Mouse (Mus musculus): ENCODE measurements around the gene Nol10. TPM values are rescaled to one million over a fixed set of nuclear protein-coding genes. Genes with fewer than 3 reads are reported as not detected.
"Not testable (repeated sequence)": the region's sequence is repeated elsewhere in the genome, so short reads cannot be mapped to it uniquely, and the experiment has no call there.

Nol10 gene
- polyA plus RNA-seq, 1 experiment from 2014 or later: 28.8 TPM

- no peaks in the 10 kb centered on the region for H3K27me3 ChIP-seq (ENCODE audit: insufficient read depth, poor library complexity, severe bottlenecking)
- H3K9me3 ChIP-seq: no peaks in the 10 kb centered on the region
- H3K4me1 ChIP-seq (replicated peaks): 0 out of 2 replicates have a peak, but pooled peaks cover 2% of the 10 kb centered on the region
- no peaks in the 10 kb centered on the region for H3K36me3 ChIP-seq
- DNase-seq (ENCODE audit: low spot score): no peak
- H3K27ac ChIP-seq: no peak overlapping the region
- WGBS: 77% methylated on average over 1 of the region's 1 CpGs
- no peak overlapping the region for H3K4me3 ChIP-seq
These were observed 104.0 kb downstream of the Nol10 start for GRCm38 (mm10) chr12:17452273-17452672.

DNA sequence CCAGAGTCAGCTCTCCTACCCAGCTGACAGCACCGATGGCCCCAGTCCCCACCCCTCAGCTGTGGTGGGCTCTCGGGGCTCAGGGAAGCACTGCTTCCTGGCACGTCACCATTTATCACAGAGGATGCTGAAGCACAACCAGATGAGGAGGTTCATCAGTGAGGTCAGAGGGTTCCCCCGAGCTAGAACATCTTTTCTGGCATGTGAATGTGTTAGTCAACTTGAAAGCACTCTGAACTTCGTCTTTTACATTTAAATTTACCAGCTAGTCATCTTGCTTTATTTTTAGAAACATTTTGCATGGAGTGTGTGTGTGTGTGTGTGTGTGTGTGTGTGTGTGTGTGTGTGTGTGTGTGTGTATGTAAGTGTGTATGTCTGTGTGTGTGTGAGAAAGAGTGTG, 105.7 kb downstream of the Nol10 start:
- no peaks in the 10 kb centered on the region for H3K9me3 ChIP-seq
- H3K27me3 ChIP-seq (ENCODE audit: insufficient read depth, poor library complexity, severe bottlenecking): no peaks in the 10 kb centered on the region
- H3K36me3 ChIP-seq: no peaks in the 10 kb centered on the region
- no peak overlapping the region for H3K4me3 ChIP-seq
- DNase-seq (ENCODE audit: low spot score): no peak
- H3K4me1 ChIP-seq (replicated peaks): 0 out of 2 replicates have a peak, but pooled peaks cover 2% of the 10 kb centered on the region
- H3K27ac ChIP-seq: no peak overlapping the region
- WGBS: 65% methylated on average over 5 of the region's 5 CpGs

- H3K27me3 ChIP-seq (ENCODE audit: insufficient read depth, poor library complexity, severe bottlenecking): no peaks in the 10 kb centered on the region
- no peaks in the 10 kb centered on the region for H3K4me1 ChIP-seq (replicated peaks)
- 83% methylated on average over 5 of the region's 5 CpGs for WGBS
- H3K27ac ChIP-seq: no peak overlapping the region
- H3K4me3 ChIP-seq: no peak overlapping the region
- 0 out of 2 replicates have a peak, but pooled peaks cover 6% of the 10 kb centered on the region for H3K9me3 ChIP-seq
- no peaks in the 10 kb centered on the region for H3K36me3 ChIP-seq
- DNase-seq (ENCODE audit: low spot score): no peak
These were observed 106.8 kb downstream of the Nol10 start for GRCm38 (mm10) chr12:17455096-17455495.

DNA sequence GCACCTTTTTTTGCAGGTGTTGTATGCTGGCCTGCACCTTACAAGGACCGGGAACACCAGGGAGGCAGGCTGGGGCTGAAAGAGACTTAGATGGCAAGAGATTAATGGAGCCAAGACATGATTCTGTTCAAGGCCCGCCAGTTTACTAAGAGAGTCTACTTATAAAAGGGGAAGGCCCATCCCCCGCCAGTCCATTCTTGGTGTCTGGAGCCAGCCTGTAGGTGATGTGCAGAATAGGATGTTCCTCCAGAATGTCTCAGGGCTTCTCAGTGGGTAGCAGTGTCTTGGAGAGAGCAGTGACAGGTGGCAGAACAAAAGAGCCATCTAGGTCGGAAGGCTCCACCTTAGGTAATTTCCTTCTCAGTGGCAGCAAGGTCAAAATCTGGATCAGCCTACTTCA, 111.0 kb downstream of the Nol10 start:
- WGBS: 91% methylated on average over 4 of the region's 4 CpGs
- H3K36me3 ChIP-seq; H3K27me3 ChIP-seq (ENCODE audit: insufficient read depth, poor library complexity, severe bottlenecking); H3K4me1 ChIP-seq (replicated peaks); H3K4me3 ChIP-seq; H3K27ac ChIP-seq; DNase-seq (ENCODE audit: low spot score): not testable (repeated sequence)
- H3K9me3 ChIP-seq: peaks cover 16% of the 10 kb centered on the region; the same call in 1 of the 2 replicates

DNA sequence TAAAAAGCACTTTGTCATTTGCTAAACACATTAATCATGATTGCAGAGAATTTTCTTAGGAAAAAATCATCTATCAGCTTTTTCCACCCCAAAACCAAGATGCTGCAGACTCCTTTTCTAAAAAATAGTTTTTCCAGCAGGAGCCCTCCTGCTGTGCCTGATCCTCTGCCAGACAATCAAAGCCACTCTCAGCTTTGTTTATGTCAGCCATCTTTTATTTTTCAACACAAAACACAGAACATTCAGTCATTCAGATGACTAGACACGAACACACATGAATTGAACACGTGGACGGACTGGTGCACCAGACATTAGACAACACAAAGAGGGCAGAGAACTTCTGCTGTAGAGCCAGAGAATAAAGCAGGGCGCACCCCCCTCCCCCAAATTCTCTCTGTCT, 115.4 kb downstream of the Nol10 start:
- Histone ChIP-seq H3K36me3 (no peaks in the 10 kb centered on the region), H3K27me3 (ENCODE audit: insufficient read depth, poor library complexity, severe bottlenecking) (no peaks in the 10 kb centered on the region)
- WGBS: 62% methylated on average over 4 of the region's 4 CpGs

GRCm38 (mm10) chr12:17464550-17464949, 116.3 kb downstream of the Nol10 start:
- not testable (repeated sequence) for DNase-seq (ENCODE audit: low spot score)
- WGBS: 90% methylated on average over 5 of the region's 5 CpGs
- peaks cover 16% of the 10 kb centered on the region; the same call in 1 of the 2 replicates for H3K9me3 ChIP-seq

More for the DNA sequence above, 115.4 kb downstream of the Nol10 start:
- peaks cover 16% of the 10 kb centered on the region; the same call in 1 of the 2 replicates for H3K9me3 ChIP-seq
- H3K27ac ChIP-seq: no peak overlapping the region
- no peak for DNase-seq (ENCODE audit: low spot score)
- no peak overlapping the region for H3K4me3 ChIP-seq
- no peaks in the 10 kb centered on the region for H3K4me1 ChIP-seq (replicated peaks)

DNA sequence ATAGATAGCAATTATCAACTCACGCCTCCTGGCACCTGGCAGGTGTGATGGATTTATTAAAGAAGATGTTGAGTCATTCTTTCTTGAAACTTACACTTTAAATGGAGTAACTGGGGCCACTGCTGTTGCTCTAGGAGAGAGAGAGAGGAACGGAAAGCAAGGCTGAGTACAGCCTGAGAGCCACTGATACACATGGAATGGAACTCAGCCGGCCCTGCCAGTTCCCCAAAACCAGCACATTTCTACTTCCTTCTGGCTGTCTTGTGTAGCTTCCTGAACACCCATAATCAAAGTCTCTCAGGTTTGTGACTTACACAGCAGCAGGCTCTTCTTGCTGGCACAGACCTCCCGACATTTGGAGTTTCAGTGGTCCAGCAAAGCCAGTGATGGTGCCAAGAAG, 118.5 kb downstream of the Nol10 start:
- peaks cover 4% of the 10 kb centered on the region; the same call in 1 of the 2 replicates for H3K9me3 ChIP-seq
- H3K36me3 ChIP-seq: no peaks in the 10 kb centered on the region
- 90% methylated on average over 4 of the region's 4 CpGs for WGBS
- DNase-seq (ENCODE audit: low spot score): no peak
- H3K27ac ChIP-seq: no peak overlapping the region
- H3K27me3 ChIP-seq (ENCODE audit: insufficient read depth, poor library complexity, severe bottlenecking): no peaks in the 10 kb centered on the region
- no peaks in the 10 kb centered on the region for H3K4me1 ChIP-seq (replicated peaks)
- no peak overlapping the region for H3K4me3 ChIP-seq

More at GRCm38 (mm10) chr12:17464550-17464949, 116.3 kb downstream of the Nol10 start:
- H3K27me3 ChIP-seq (ENCODE audit: insufficient read depth, poor library complexity, severe bottlenecking); H3K4me3 ChIP-seq; H3K4me1 ChIP-seq (replicated peaks); H3K36me3 ChIP-seq; H3K27ac ChIP-seq: not testable (repeated sequence)

DNA sequence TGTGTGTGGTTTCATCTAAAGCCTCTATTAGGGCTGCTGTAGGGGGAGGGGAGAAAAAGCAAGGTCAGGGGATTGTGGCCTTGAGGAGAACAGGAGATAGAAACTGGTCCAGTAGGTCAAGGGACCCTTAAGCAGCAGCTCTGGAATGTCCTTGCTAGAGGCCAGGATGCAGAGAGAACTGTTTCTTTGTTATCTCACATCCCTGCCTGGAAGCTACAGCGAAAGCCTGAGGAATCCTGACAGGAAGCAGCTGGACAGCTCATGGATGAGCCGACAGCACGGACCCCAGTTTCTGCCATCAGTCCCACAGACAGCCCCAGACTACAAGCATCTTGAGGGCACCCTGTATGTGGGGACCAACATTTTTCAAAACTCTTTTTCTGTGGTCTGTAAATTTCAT, 120.1 kb downstream of the Nol10 start:
- Histone ChIP-seq H3K4me1 (replicated peaks) (no peaks in the 10 kb centered on the region), H3K36me3 (no peaks in the 10 kb centered on the region), H3K27ac (peak overlapping the region; percentile 31; the same call in 1 of the 2 replicates), H3K9me3 (no peaks in the 10 kb centered on the region), H3K4me3 (no peak overlapping the region), H3K27me3 (ENCODE audit: insufficient read depth, poor library complexity, severe bottlenecking) (no peaks in the 10 kb centered on the region)
- DNase-seq (ENCODE audit: low spot score): no peak
- WGBS: 61% methylated on average over 3 of the region's 3 CpGs

GRCm38 (mm10) chr12:17469869-17470268, 121.6 kb downstream of the Nol10 start:
- Histone ChIP-seq H3K27me3 (ENCODE audit: insufficient read depth, poor library complexity, severe bottlenecking) (no peaks in the 10 kb centered on the region), H3K4me3 (no peak overlapping the region), H3K4me1 (replicated peaks) (no peaks in the 10 kb centered on the region), H3K27ac (no peak overlapping the region), H3K36me3 (no peaks in the 10 kb centered on the region), H3K9me3 (no peaks in the 10 kb centered on the region)
- no peak for DNase-seq (ENCODE audit: low spot score)
- WGBS: 78% methylated on average over 7 of the region's 7 CpGs

DNA sequence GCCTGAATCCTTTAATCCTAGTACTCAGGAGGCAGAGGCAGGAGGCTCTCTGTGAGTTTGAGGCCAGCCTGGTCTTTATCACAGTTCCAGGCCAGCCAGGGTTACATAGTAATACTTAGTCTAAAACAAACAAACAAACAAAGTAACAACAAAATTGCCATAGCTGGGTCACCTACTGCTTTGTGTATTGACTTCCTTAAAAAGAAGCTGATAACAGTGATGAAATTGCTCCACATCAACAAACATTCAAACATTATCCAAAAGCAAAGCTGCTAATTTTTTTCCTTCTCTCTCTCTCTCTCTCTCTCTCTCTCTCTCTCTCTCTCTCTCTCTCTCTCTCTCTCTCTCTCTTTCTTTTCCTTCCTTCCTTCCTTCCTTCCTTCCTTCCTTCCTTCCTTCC, 122.3 kb downstream of the Nol10 start:
- not testable (repeated sequence) for H3K27ac ChIP-seq; H3K36me3 ChIP-seq; DNase-seq (ENCODE audit: low spot score); H3K4me1 ChIP-seq (replicated peaks); H3K4me3 ChIP-seq; H3K27me3 ChIP-seq (ENCODE audit: insufficient read depth, poor library complexity, severe bottlenecking); H3K9me3 ChIP-seq

DNA sequence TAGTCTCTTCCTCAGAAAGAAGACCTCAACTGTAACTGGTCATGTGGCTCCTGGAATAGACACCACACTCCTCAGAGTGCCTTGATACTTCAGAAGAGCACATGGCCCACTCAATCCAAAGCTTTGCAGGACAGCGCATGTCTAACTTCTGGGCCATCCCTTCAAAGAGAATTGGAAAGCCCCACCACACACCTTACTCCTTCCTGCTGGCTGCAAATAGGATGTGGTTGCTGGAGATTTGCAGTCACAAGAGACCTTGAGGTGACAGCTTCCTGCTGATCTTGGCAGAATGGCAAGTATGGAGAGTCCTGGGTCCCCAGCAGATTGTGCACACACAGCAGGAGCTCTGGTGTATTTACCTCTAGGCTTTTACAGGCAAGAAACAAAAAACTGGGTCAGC, 123.1 kb downstream of the Nol10 start:
- Histone ChIP-seq H3K4me3 (no peak overlapping the region), H3K36me3 (no peaks in the 10 kb centered on the region), H3K27me3 (ENCODE audit: insufficient read depth, poor library complexity, severe bottlenecking) (no peaks in the 10 kb centered on the region), H3K4me1 (replicated peaks) (no peaks in the 10 kb centered on the region), H3K9me3 (no peaks in the 10 kb centered on the region), H3K27ac (no peak overlapping the region)
- DNase-seq (ENCODE audit: low spot score): no peak
- 98% methylated on average over 1 of the region's 1 CpGs for WGBS

DNA sequence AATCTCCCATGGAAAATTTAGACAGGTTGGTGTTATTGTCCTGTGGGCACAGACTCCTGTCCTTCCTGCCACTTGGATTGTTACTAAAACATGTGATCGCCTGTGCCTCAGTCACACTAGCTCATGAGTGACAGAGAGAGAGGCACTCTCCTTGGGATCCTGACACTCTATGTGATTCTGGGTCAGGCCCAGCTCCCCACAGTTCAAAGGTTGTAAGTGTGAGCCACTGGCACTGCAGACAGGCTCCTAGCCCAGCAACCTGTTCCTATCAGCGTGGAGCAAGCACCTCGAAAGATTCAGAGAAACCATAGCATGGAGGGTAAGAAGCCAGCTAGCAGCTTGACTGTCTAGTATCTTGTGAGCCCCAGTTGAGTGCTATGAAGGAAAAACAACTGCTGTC, 124.9 kb downstream of the Nol10 start:
- no peak overlapping the region for H3K27ac ChIP-seq
- H3K36me3 ChIP-seq: no peaks in the 10 kb centered on the region
- no peak overlapping the region for H3K4me3 ChIP-seq
- no peaks in the 10 kb centered on the region for H3K27me3 ChIP-seq (ENCODE audit: insufficient read depth, poor library complexity, severe bottlenecking)
- 86% methylated on average over 3 of the region's 3 CpGs for WGBS
- DNase-seq (ENCODE audit: low spot score): no peak
- H3K9me3 ChIP-seq: no peaks in the 10 kb centered on the region
- no peaks in the 10 kb centered on the region for H3K4me1 ChIP-seq (replicated peaks)

GRCm38 (mm10) chr12:17473862-17474261, 125.6 kb downstream of the Nol10 start:
- Histone ChIP-seq H3K36me3 (no peaks in the 10 kb centered on the region), H3K4me3 (no peak overlapping the region), H3K27ac (no peak overlapping the region), H3K27me3 (ENCODE audit: insufficient read depth, poor library complexity, severe bottlenecking) (no peaks in the 10 kb centered on the region), H3K4me1 (replicated peaks) (no peaks in the 10 kb centered on the region), H3K9me3 (no peaks in the 10 kb centered on the region)
- 84% methylated on average over 3 of the region's 3 CpGs for WGBS
- DNase-seq (ENCODE audit: low spot score): no peak

- no peak for DNase-seq (ENCODE audit: low spot score)
- 74% methylated on average over 4 of the region's 4 CpGs for WGBS
These were observed 126.4 kb downstream of the Nol10 start for GRCm38 (mm10) chr12:17474681-17475080.

More at GRCm38 (mm10) chr12:17474681-17475080, 126.4 kb downstream of the Nol10 start:
- H3K4me1 ChIP-seq (replicated peaks): no peaks in the 10 kb centered on the region
- H3K27me3 ChIP-seq (ENCODE audit: insufficient read depth, poor library complexity, severe bottlenecking): no peaks in the 10 kb centered on the region
- no peaks in the 10 kb centered on the region for H3K9me3 ChIP-seq
- H3K27ac ChIP-seq: no peak overlapping the region
- no peaks in the 10 kb centered on the region for H3K36me3 ChIP-seq
- no peak overlapping the region for H3K4me3 ChIP-seq
